In genomic region chr1:193132385-193132784, GRCm38 (mm10) we compare ENCODE assay signal across 33 mouse cellular contexts.
"Had no signal": no experiment of that assay in that cellular context is flagged by ENCODE, and none has a peak within 500 bp of the region (broad histone marks: within the 10 kb centered on the region; RNA-seq: fewer than 3 reads in every experiment).

No protein-coding gene starts in this region.

- H3K27ac ChIP-seq: heart, embryonic 10.5 days; heart, embryonic 13.5 days; heart, embryonic 15.5 days; hindbrain, embryonic 10.5 days; hindbrain, embryonic 12.5 days; hindbrain, embryonic 13.5 days; hindbrain, embryonic 14.5 days; hindbrain, embryonic 15.5 days; hindbrain, postnatal 0 days; kidney, embryonic 15.5 days; kidney, postnatal 0 days; layer of hippocampus, adult 2 months; left cerebral cortex, adult 2 months had no signal

- DNase-seq: heart, postnatal 10 days; heart, postnatal 14 days; heart, postnatal 36 days; heart, postnatal 4 days; kidney, adult 11 months; kidney, adult 18-20 months; kidney, adult 2 months; kidney, adult 8-10 months; kidney, adult 9 months; kidney, postnatal 10 days; kidney, postnatal 25 days; kidney, postnatal 36 days; kidney, postnatal 4 days; layer of hippocampus, adult 9-11 months; layer of hippocampus, postnatal 36 days had no signal

- H3K27me3 ChIP-seq: heart, embryonic 12.5 days; heart, embryonic 13.5 days; heart, embryonic 15.5 days; hindbrain, embryonic 13.5 days; hindbrain, embryonic 15.5 days; intestine, embryonic 15.5 days; kidney, embryonic 15.5 days had no signal

- H3K36me3 ChIP-seq: intestine, embryonic 15.5 days had no signal

- H3K9me3 ChIP-seq: heart, embryonic 10.5 days; heart, embryonic 12.5 days; heart, embryonic 13.5 days; heart, embryonic 15.5 days; hindbrain, embryonic 10.5 days; hindbrain, embryonic 12.5 days; hindbrain, embryonic 13.5 days; hindbrain, embryonic 15.5 days; intestine, embryonic 15.5 days; kidney, embryonic 15.5 days had no signal

- H3K4me3 ChIP-seq: heart, embryonic 10.5 days; heart, embryonic 12.5 days; heart, embryonic 13.5 days; heart, embryonic 15.5 days; hindbrain, embryonic 10.5 days; hindbrain, embryonic 12.5 days; hindbrain, embryonic 13.5 days; hindbrain, embryonic 15.5 days; intestine, embryonic 15.5 days; kidney, embryonic 15.5 days; layer of hippocampus, adult 2 months; left cerebral cortex, adult 2 months had no signal

- H3K9ac ChIP-seq: heart, embryonic 12.5 days; heart, embryonic 13.5 days; heart, embryonic 15.5 days; hindbrain, embryonic 12.5 days; hindbrain, embryonic 13.5 days; hindbrain, embryonic 14.5 days; hindbrain, embryonic 15.5 days; intestine, embryonic 15.5 days; kidney, embryonic 15.5 days had no signal

- H3K4me2 ChIP-seq: heart, embryonic 11.5 days; heart, embryonic 12.5 days; heart, embryonic 13.5 days; heart, embryonic 15.5 days; hindbrain, embryonic 12.5 days; hindbrain, embryonic 13.5 days; hindbrain, embryonic 14.5 days; hindbrain, embryonic 15.5 days; intestine, embryonic 15.5 days; kidney, embryonic 15.5 days had no signal

- ATAC-seq: hindbrain, embryonic 16.5 days; hindbrain, postnatal 0 days; inflammation-experienced regulatory T-cells, adult 6 months had no signal
